Mouse (Mus musculus) C2C12 (cell line): ENCODE measurements around the gene Cacna1e.

Experiments
- CTCF ChIP-seq: IDR thresholded peaks from one replicate; pipeline ENCODE4 v1.5.1; 2011; ENCODE audit not compliant: control insufficient read depth, insufficient read depth, insufficient read length
- MAX ChIP-seq: IDR thresholded peaks from one replicate; pipeline ENCODE4 v1.6.1; 2011; ENCODE audit warnings: mild to moderate bottlenecking, control low read depth
- USF1 ChIP-seq: IDR thresholded peaks from one replicate; pipeline ENCODE4 v1.6.1; 2011; ENCODE audit warnings: low read depth, mild to moderate bottlenecking, control low read depth, moderate library complexity

GRCm38 (mm10) chr1:154886611-154887010, 2.3 kb upstream of the Cacna1e start:
- TF ChIP-seq CTCF (no peak), USF1 (no peak), MAX (no peak)
